Mouse (Mus musculus) bone marrow, adult 2 months (tissue): Measurements from ENCODE around the gene Tmem17. TPM values are rescaled to one million over a fixed set of nuclear protein-coding genes. Genes with fewer than 3 reads are reported as not detected.

Source experiments
- H3K27ac ChIP-seq: fragments of 200-500 bp; 2 replicates; pipeline ENCODE4 v1.5.1; 2012; ENCODE audit warnings: low read depth, mild to moderate bottlenecking, control low read depth, inconsistent platforms, low read length; ENCODE audit not compliant: control insufficient read depth, poor library complexity, insufficient read depth
- H3K4me1 ChIP-seq: fragments of 200-500 bp; 2 replicates; pipeline ENCODE4 v1.6.1; 2011; ENCODE audit warnings: low read length; ENCODE audit not compliant: control insufficient read depth, insufficient read depth
- H3K4me3 ChIP-seq: fragments of 200-500 bp; replicated peaks from 2 replicates; pipeline ENCODE3; 2011; ENCODE audit warnings: mild to moderate bottlenecking, low read depth, low read length, control low read depth; ENCODE audit not compliant: control insufficient read depth
- CTCF ChIP-seq: fragments of 200-500 bp; IDR thresholded peaks from 2 replicates; pipeline ENCODE4 v1.5.1; 2011; ENCODE audit warnings: low read length, control low read depth; ENCODE audit not compliant: control insufficient read depth, insufficient read depth
- POLR2A ChIP-seq: fragments of 200-500 bp; IDR thresholded peaks from 2 replicates; pipeline ENCODE4 v1.6.1; 2011; ENCODE audit warnings: low read depth, mild to moderate bottlenecking, control low read depth, low read length, borderline replicate concordance; ENCODE audit not compliant: control insufficient read depth
- WGBS: fragments of 180-500 bp; shearing (Covaris S2); methylation state at CpG from one replicate; pipeline ENCODE4 v1.1.7; 2018; 5-methylcytosine and 5-hydroxymethylcytosine counted together
- polyA plus RNA-seq: library from polyadenylated mRNA; stranded (reverse); fragments of >200 nt; gene quantifications from 2 replicates; pipeline ENCODE4 v1.2.4, GENCODE M21; 2011; ENCODE audit warnings: low replicate concordance; ENCODE audit not compliant: missing spikeins, insufficient read depth, insufficient read length

Tmem17 gene
- polyA plus RNA-seq, 1 experiment, result 0.97 TPM

DNA sequence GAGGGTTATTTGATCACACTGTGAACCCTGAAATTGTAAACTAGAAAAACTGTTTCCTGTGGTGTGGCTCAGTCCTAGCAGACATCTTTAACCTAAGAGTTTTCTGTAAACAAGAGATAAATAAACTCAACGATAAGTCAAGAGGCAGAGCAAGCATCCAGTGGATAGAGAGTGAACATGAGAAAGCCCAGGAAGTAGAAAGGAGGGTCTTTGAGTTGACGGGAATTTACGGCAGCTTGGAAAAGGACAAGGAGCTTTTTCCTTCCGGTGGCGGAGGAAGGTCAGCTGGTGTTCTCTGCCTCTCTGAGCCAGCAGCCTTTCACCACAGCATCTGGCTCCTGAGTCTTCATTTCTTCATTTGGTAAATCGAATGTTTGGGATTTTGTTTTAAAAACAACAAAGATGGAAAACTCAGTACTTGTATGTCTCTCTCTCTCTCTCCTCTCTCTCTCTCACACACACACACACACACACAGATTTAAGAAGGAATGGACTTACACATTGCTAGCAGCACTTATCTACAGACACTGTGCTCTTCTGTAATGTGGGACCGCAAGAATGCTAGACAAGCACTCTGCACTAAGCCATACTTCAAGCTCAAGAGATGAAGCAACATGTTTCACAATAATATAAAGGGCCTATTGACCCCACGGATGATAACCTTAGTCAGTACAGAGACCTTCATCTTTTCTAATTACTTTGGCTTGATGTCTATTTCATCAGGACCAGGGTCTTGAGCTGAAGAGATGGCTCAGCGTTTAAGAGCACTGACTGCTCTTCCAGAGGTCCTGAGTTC lies 10.9 kb upstream of the Tmem17 start:
- Histone ChIP-seq H3K27ac (no peak overlapping the region), H3K4me3 (no peak overlapping the region), H3K4me1 (no peaks in the 10 kb centered on the region; the same call in 1 of the 2 replicates)
- WGBS, result 77% methylated on average over 9 of the region's 9 CpGs
- no peak for TF ChIP-seq CTCF
- no peak for TF ChIP-seq POLR2A

- H3K4me3 ChIP-seq, result no peak overlapping the region
- TF ChIP-seq POLR2A (no peak), CTCF (no peak)
- no peaks in the 10 kb centered on the region for H3K4me1 ChIP-seq
- H3K27ac ChIP-seq, result no peak overlapping the region
- 73% methylated on average over 11 of the region's 11 CpGs for WGBS
Measured at GRCm38 (mm10) chr11:22513075-22513474, 1.2 kb downstream of the Tmem17 start.

- TF ChIP-seq CTCF (no peak), POLR2A (no peak)
- Histone ChIP-seq H3K27ac (no peak overlapping the region), H3K4me3 (no peak overlapping the region), H3K4me1 (no peaks in the 10 kb centered on the region)
- WGBS, result 65% methylated on average over 2 of the region's 2 CpGs
Measured at GRCm38 (mm10) chr11:22515061-22515460, 3.2 kb downstream of the Tmem17 start.

DNA sequence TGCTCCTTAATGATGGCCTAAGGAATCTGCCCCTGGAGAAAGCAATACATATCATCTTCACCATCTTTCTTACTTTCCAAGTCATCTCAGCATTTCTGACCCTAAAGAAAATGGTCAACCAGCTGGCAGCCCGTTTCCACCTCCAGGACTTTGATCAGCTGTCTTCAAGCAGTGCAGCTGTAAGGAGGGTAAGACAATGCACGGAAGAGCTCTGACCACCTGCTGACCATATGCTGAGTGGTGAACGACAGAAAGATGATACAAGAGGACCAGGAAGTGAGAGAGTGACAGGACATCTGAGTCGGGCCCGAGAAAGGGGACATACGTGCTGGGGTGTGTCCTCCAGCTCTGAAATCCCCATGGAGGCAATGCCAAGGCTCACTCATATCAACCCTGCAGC lies 6.6 kb downstream of the Tmem17 start:
- 80% methylated on average over 6 of the region's 6 CpGs for WGBS
- Histone ChIP-seq H3K4me1 (no peaks in the 10 kb centered on the region), H3K4me3 (no peak overlapping the region), H3K27ac (no peak overlapping the region)
- TF ChIP-seq CTCF (no peak), POLR2A (no peak)

DNA sequence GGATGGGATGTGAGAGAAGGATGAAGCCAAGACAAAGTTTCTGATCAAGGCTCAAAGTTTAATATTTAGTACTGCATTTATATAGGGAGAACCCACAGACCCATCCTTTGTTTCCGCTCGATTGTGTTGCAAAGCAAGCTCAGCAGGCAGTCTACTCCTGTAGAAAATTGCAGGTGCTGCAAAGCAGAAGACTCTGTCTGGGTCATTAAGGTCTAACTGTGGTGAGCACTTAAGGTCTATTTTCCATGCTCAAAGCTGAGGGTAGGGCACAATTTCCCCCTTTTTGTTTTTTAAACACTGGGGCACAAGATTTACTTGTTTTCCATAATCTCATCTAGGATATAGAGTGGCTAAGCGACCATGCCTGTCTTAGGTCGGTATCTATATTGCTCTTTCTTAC lies 8.4 kb downstream of the Tmem17 start:
- Histone ChIP-seq H3K4me1 (no peaks in the 10 kb centered on the region), H3K27ac (no peak overlapping the region), H3K4me3 (no peak overlapping the region)
- WGBS, result 88% methylated on average over 4 of the region's 4 CpGs
- no peak for TF ChIP-seq POLR2A
- TF ChIP-seq CTCF, result no peak

DNA sequence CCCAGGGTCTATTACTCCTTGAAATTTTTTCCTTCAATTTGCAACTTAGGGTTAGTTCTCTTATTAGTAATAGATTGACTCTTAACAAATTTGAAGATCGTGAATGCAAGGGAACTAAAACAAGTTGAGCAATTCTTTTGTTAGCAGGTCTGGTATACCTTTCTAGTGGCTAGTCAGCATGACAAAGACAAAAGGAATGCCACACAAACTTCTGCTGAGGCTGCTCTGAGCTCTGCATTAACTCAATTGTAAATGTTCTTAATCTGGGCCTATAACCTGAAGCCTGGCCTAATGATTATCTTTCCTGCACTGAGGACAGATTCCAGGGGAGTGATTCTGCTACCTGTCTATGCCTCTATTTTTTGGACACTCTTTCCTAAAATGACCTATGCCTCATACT lies 12.7 kb downstream of the Tmem17 start:
- TF ChIP-seq POLR2A (no peak), CTCF (no peak)
- 75% methylated on average over 1 of the region's 1 CpGs for WGBS

DNA sequence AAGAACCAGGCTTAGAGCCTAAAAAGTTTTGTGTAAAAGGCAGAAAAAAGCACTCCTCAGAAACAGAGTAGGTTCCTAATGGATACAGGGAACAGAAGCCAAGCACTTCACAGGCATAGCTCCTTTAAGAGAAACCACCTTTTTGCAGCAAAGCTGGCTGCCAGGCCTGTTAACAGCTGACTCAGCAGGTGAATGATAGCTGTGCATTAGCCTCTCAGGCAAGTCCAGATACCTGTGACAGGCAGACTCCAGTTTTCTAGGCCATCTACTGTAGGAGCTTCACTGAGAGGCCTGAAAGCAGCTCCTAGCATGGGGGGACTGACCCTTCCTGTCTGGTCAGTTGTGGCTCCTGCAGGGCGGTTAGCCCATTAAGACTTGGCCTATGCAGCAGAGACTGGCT lies 28.7 kb downstream of the Tmem17 start:
- H3K4me1 ChIP-seq, result no peaks in the 10 kb centered on the region
- no peak overlapping the region for H3K27ac ChIP-seq
- TF ChIP-seq POLR2A (no peak), CTCF (no peak)
- WGBS, result 78% methylated on average over 1 of the region's 1 CpGs
- H3K4me3 ChIP-seq, result no peak overlapping the region

More for the DNA sequence above, 12.7 kb downstream of the Tmem17 start:
- no peaks in the 10 kb centered on the region for H3K4me1 ChIP-seq
- H3K27ac ChIP-seq, result no peak overlapping the region
- H3K4me3 ChIP-seq, result no peak overlapping the region

GRCm38 (mm10) chr11:22560061-22560460 lies 48.2 kb downstream of the Tmem17 start:
- 64% methylated on average over 1 of the region's 1 CpGs for WGBS

More at GRCm38 (mm10) chr11:22560061-22560460, 48.2 kb downstream of the Tmem17 start:
- Histone ChIP-seq H3K27ac (no peak overlapping the region), H3K4me3 (no peak overlapping the region), H3K4me1 (no peaks in the 10 kb centered on the region)
- TF ChIP-seq CTCF, result no peak
- TF ChIP-seq POLR2A, result no peak
